Mouse (Mus musculus): ENCODE measurements around the gene Rpl35a. TPM values are rescaled to one million over a fixed set of nuclear protein-coding genes. Genes with fewer than 3 reads are reported as not detected.
A peak's percentile ranks its signal among the peaks of the same experiment; 100 is the strongest.

The Rpl35a gene
- polyA plus RNA-seq, 1 experiment from 2014 or later, result 1,181 TPM

DNA sequence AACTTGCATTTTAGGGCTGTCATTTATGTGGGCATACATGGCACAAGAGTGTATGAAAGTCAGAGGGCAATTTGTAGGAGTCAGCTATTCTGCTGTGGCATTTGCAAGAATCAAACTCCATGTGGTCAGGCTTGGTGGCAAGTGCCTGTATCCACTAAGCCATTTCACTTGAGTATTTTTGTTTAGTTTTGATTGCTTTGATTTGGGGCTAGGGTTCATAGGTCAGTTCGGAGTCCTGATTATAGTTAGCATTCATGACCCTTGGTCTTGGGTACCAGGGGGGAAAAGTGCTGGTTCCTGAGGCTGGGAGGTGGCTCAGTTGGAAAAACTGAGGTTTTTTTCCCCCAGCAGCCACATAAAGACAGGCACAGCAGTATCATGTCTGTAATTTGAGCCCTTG, 3.2 kb downstream of the Rpl35a start:
- Histone ChIP-seq H3K36me3 (ENCODE audit: insufficient read depth, low read length) (peaks cover 24% of the 10 kb centered on the region), H3K4me2 (ENCODE audit: low read length) (no peak overlapping the region), H3K9ac (ENCODE audit: low read depth, low read length) (no peak overlapping the region), H3K4me1 (replicated peaks; ENCODE audit: insufficient read depth, low read length) (peaks cover 4% of the 10 kb centered on the region), H3K27me3 (ENCODE audit: insufficient read depth, low read length) (no peaks in the 10 kb centered on the region), H3K9me3 (replicated peaks; ENCODE audit: low read length) (no peaks in the 10 kb centered on the region), H3K27ac (no peak overlapping the region), H3K4me3 (replicated peaks; ENCODE audit: low read depth, low read length) (no peak overlapping the region)
- 48% methylated on average over 1 of the region's 1 CpGs for WGBS
- TF ChIP-seq CTCF (IDR thresholded peaks at IDR 0.05; ENCODE audit: low read depth), result no peak
- DNase-seq (ENCODE audit: low spot score), result no peak
- no peak for ATAC-seq (replicated peaks; ENCODE audit: low FRiP score, low read depth)

DNA sequence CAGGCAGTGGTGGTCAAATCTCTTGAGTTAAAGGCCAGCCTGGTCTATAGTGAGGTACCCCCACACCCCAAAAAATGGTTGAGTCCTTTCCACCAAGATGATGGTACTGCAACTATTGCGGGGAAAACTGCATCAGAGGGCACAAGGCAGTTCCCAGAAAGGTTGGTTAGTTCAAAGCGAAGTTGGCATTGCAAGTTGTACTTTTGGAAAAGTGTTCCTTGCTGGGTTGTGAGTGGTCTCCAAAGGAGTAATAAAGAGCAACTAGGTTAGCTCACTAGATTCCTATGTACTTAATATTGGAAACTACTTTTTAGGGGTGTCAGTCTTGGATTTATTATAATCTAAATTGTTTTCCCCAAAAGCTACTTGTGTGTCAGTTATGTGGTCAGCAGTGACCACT, 4.7 kb downstream of the Rpl35a start:
- Histone ChIP-seq H3K27me3 (ENCODE audit: insufficient read depth, low read length) (no peaks in the 10 kb centered on the region), H3K9me3 (replicated peaks; ENCODE audit: low read length) (no peaks in the 10 kb centered on the region), H3K4me2 (ENCODE audit: low read length) (no peak overlapping the region), H3K27ac (no peak overlapping the region), H3K36me3 (ENCODE audit: insufficient read depth, low read length) (peaks cover 24% of the 10 kb centered on the region), H3K4me1 (replicated peaks; ENCODE audit: insufficient read depth, low read length) (peaks cover 4% of the 10 kb centered on the region), H3K9ac (ENCODE audit: low read depth, low read length) (no peak overlapping the region), H3K4me3 (replicated peaks; ENCODE audit: low read depth, low read length) (no peak overlapping the region)
- no peak for DNase-seq (ENCODE audit: low spot score)
- ATAC-seq (replicated peaks; ENCODE audit: low FRiP score, low read depth), result no peak
- 93% methylated on average over 2 of the region's 2 CpGs for WGBS
- TF ChIP-seq CTCF (IDR thresholded peaks at IDR 0.05; ENCODE audit: low read depth), result no peak

DNA sequence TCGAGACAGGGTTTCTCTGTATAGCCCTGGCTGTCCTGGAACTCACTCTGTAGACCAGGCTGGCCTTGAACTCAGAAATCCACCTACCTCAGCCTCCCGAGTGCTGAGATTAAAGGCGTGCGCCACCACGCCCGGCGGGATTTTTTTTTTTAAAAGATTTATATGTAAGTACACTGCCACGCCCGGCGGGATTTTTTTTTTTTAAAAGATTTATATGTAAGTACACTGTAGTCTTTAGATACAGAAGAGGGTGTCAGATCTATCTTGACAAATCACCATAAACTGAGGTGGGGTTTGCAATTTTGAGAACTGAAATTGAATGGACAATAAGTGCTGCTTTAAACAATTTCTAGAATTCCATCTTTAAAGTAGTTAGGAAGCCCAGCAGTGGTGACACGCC, 5.1 kb downstream of the Rpl35a start:
- Histone ChIP-seq H3K27ac (peak overlapping the region; percentile 68), H3K36me3 (ENCODE audit: insufficient read depth, low read length) (peaks cover 24% of the 10 kb centered on the region), H3K4me3 (replicated peaks; ENCODE audit: low read depth, low read length) (0 out of 2 replicates have a peak overlapping the region, but pooled peaks have one; percentile 79), H3K4me2 (ENCODE audit: low read length) (peak overlapping the region; percentile 91), H3K4me1 (replicated peaks; ENCODE audit: insufficient read depth, low read length) (peaks cover 4% of the 10 kb centered on the region), H3K9me3 (replicated peaks; ENCODE audit: low read length) (no peaks in the 10 kb centered on the region), H3K9ac (ENCODE audit: low read depth, low read length) (no peak overlapping the region), H3K27me3 (ENCODE audit: insufficient read depth, low read length) (no peaks in the 10 kb centered on the region)
- WGBS, result 49% methylated on average over 11 of the region's 11 CpGs
- TF ChIP-seq CTCF (IDR thresholded peaks at IDR 0.05; ENCODE audit: low read depth), result no peak
- no peak for DNase-seq (ENCODE audit: low spot score)
- ATAC-seq (replicated peaks; ENCODE audit: low FRiP score, low read depth), result no peak

DNA sequence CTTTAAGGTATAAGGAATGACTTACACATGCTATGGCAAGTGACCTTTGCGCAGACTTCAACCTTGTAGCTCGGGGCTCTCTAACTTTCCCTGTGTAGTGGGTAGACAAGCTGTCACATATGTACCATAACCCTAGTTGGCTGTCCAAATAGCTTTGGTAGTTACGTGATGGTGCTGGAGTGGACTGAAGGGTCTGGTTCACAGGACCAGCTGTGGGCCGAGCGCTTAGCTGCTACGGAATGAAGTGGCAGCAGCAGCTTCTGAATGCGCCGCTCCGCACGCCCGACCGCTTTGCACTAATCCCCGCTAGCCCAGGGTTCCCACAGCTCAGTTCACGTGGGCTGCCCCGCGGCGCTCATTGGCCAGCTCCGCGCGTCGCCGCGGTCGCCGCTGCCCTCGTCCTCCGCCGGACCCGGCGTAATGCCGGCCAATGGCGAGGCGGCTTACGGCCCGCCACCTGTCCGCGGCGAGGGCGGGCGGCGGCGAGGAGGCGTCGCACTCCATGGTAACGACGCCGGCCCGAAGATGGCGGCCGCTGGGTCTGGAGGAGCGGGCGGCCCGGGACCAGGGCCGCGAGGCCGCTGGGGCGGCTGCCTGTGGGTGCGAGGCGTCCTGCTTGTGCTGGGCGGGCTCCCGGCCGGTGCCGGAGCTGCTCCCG, 5.9 kb downstream of the Rpl35a start, which contains the start of gene Lmln:
Gene Lmln (plus strand): TSS at position 498 of the 658 bp plus-strand sequence.
- no peaks in the 10 kb centered on the region for H3K27me3 ChIP-seq (ENCODE audit: insufficient read depth, low read length)
- H3K36me3 ChIP-seq (ENCODE audit: insufficient read depth, low read length), result peaks cover 27% of the 10 kb centered on the region
- H3K9me3 ChIP-seq (replicated peaks; ENCODE audit: low read length), result no peaks in the 10 kb centered on the region
- under 1% methylated on average over 63 of the region's 64 CpGs for WGBS
- H3K4me3 ChIP-seq (replicated peaks; ENCODE audit: low read depth, low read length), result peak within 1 kb of the TSS; percentile 79
- peak; percentile 95 for ATAC-seq (replicated peaks; ENCODE audit: low FRiP score, low read depth)
- H3K4me1 ChIP-seq (replicated peaks; ENCODE audit: insufficient read depth, low read length), result peaks cover 4% of the 10 kb centered on the region
- H3K4me2 ChIP-seq (ENCODE audit: low read length), result peak within 1 kb of the TSS; percentile 91
- H3K9ac ChIP-seq (ENCODE audit: low read depth, low read length), result peak within 1 kb of the TSS; percentile 74
- TF ChIP-seq CTCF (IDR thresholded peaks at IDR 0.05; ENCODE audit: low read depth), result no peak
- peak; percentile 96 for DNase-seq (ENCODE audit: low spot score)
- H3K27ac ChIP-seq, result peak within 1 kb of the TSS; percentile 68

DNA sequence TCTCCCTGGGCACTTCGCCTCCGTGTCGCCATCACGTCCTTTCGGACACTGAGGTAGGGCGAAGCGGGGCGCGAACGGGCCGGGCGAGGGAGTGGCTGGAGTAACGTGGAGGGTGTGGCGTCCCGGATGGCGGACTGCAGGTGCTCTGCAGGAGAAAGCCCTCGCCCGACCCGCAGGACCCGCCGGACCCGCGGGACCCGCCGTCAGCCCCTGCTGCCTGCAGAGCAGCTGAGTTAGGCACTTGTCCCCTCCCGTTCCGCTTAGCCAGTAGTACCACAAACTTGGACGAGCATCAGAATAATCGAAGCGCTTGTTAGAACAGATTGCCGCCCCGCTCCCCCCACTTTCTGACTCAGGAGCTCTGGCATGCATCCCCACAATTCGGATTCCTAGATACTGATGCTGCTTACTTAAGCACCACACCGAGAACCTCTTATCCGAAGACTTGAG, 6.5 kb downstream of the Rpl35a start:
- Histone ChIP-seq H3K36me3 (ENCODE audit: insufficient read depth, low read length) (peaks cover 27% of the 10 kb centered on the region), H3K9ac (ENCODE audit: low read depth, low read length) (peak overlapping the region; percentile 74), H3K4me1 (replicated peaks; ENCODE audit: insufficient read depth, low read length) (peaks cover 4% of the 10 kb centered on the region), H3K27me3 (ENCODE audit: insufficient read depth, low read length) (no peaks in the 10 kb centered on the region), H3K27ac (peak overlapping the region; percentile 68; the same call in 1 of the 2 replicates), H3K9me3 (replicated peaks; ENCODE audit: low read length) (no peaks in the 10 kb centered on the region), H3K4me2 (ENCODE audit: low read length) (peak overlapping the region; percentile 91), H3K4me3 (replicated peaks; ENCODE audit: low read depth, low read length) (peak overlapping the region; percentile 79)
- TF ChIP-seq CTCF (IDR thresholded peaks at IDR 0.05; ENCODE audit: low read depth), result no peak
- under 1% methylated on average over 29 of the region's 35 CpGs for WGBS
- DNase-seq (ENCODE audit: low spot score) (peak; percentile 40), ATAC-seq (replicated peaks; ENCODE audit: low FRiP score, low read depth) (peak; percentile 67; the same call in 1 of the 2 replicates)

DNA sequence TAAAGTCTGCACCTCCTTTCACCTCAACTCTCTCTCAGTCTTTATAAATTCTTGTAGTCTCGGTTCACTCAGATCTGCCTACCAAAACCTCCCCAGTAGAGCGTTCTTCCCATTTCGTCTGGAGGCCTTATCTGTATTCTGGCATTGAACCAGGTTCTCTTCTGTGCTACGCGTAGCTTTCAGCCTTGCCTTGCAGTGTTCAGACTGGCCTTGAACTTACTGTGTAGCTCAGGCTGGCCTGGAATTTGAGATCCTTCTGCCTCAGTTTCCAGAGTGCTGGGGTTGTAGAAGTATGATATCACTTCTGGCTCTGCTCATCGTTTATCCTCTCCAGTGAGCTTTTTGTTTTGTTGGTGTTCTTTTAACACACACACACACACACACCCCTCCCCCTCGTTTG, 7.0 kb downstream of the Rpl35a start:
- peak overlapping the region; percentile 91 for H3K4me2 ChIP-seq (ENCODE audit: low read length)
- H3K27me3 ChIP-seq (ENCODE audit: insufficient read depth, low read length), result no peaks in the 10 kb centered on the region
- H3K27ac ChIP-seq, result peak overlapping the region; percentile 68; the same call in 1 of the 2 replicates
- DNase-seq (ENCODE audit: low spot score), result no peak
- H3K9ac ChIP-seq (ENCODE audit: low read depth, low read length), result peak overlapping the region; percentile 74
- peak overlapping the region; percentile 79 for H3K4me3 ChIP-seq (replicated peaks; ENCODE audit: low read depth, low read length)
- TF ChIP-seq CTCF (IDR thresholded peaks at IDR 0.05; ENCODE audit: low read depth), result no peak
- WGBS, result 23% methylated on average over 7 of the region's 7 CpGs
- peaks cover 4% of the 10 kb centered on the region for H3K4me1 ChIP-seq (replicated peaks; ENCODE audit: insufficient read depth, low read length)
- no peaks in the 10 kb centered on the region for H3K9me3 ChIP-seq (replicated peaks; ENCODE audit: low read length)
- H3K36me3 ChIP-seq (ENCODE audit: insufficient read depth, low read length), result peaks cover 24% of the 10 kb centered on the region
- no peak for ATAC-seq (replicated peaks; ENCODE audit: low FRiP score, low read depth)

All from kidney, postnatal 0 days (tissue).